Mouse (Mus musculus) gonadal fat pad, adult 2 months (tissue): ENCODE measurements around the gene Gm20914. TPM values are rescaled to one million over a fixed set of nuclear protein-coding genes. Genes with fewer than 3 reads are reported as not detected.
"Not testable (repeated sequence)": the region's sequence is repeated elsewhere in the genome, so short reads cannot be mapped to it uniquely, and the experiment has no call there.

Experiments
- DNase-seq: peaks from one replicate; pipeline ENCODE4 v3.0.0-alpha.2; 2012; ENCODE audit warnings: low read depth
- polyA plus RNA-seq: library from polyadenylated mRNA; depleted of rRNA; stranded (reverse); fragments of >200 nt; gene quantifications from 2 replicates; pipeline ENCODE4 v1.2.3, GENCODE M21; 2012; rRNA removed

Gm20914 gene
- polyA plus RNA-seq: not detected in 2 replicates

DNA sequence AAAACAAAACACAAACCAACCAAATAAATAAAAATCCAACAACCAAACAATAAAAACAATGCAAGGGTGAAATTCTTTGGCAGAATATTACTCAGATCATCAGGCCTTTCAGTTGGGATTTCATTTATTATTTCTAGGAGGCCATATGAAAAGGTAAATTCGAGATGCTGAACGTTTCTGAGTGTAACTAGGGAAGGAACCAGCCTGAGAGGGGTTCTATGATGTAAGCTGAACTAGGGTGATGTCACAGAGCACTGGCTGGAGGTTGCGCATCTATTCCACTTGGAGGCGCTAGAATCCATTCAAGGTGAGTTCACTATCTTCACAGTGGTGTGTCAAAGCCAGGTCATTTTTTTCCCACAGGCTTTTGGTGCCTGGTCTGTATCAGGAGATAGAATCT is at the start of gene Gm20914:
Gene Gm20914 (plus strand): TSS at position 301 of the 400 bp plus-strand sequence.
- not testable (repeated sequence) for DNase-seq

Other genes starting within 250 kb of the Gm20914 start
- gene Gm21854, start 69.0 kb upstream of the Gm20914 start, polyA plus RNA-seq: not detected in 2 replicates
- gene Gm28171, start 67.4 kb downstream of the Gm20914 start, polyA plus RNA-seq: not detected in 2 replicates
- not detected in 2 replicates for gene Gm21778, start 216.5 kb downstream of the Gm20914 start, polyA plus RNA-seq